9 mouse cellular contexts compared by ENCODE assay signal in genomic region chr4:63215993-63216531, GRCm38 (mm10). TPM values are rescaled to one million over a fixed set of nuclear protein-coding genes. Genes with fewer than 3 reads are reported as not detected.
DNase-seq lines count a peak whose midpoint lies in the region; ATAC-seq and TF ChIP-seq lines count a peak whose summit lies in the region.
"Had no signal": no experiment of that assay in that cellular context is flagged by ENCODE, and none has a peak within 500 bp of the region (broad histone marks: within the 10 kb centered on the region; RNA-seq: fewer than 3 reads in every experiment).

No protein-coding gene starts in this region.

- peak overlapping the region; percentile 35; the same call in 1 of the 2 replicates for H3K9ac ChIP-seq in forebrain, postnatal 0 days
- H3K9ac ChIP-seq in liver, embryonic 14.5 days (replicated peaks) = no peak overlapping the region
- peak overlapping the region; percentile 57 for H3K9ac ChIP-seq in neural tube, embryonic 14.5 days (replicated peaks; ENCODE audit: low read depth, low read length)

- H3K27me3 ChIP-seq in forebrain, postnatal 0 days (ENCODE audit: insufficient read depth, low read length) = peaks cover 44% of the 10 kb centered on the region
- peaks cover 32% of the 10 kb centered on the region for H3K27me3 ChIP-seq in liver, embryonic 14.5 days (ENCODE audit: control insufficient read depth, insufficient read depth, low read length)
- H3K27me3 ChIP-seq in neural tube, embryonic 14.5 days (ENCODE audit: control insufficient read depth, insufficient read depth, low read length) = peaks cover 19% of the 10 kb centered on the region

- TF ChIP-seq EP300 in liver, embryonic 14.5 days (IDR thresholded peaks at IDR 0.05; ENCODE audit: low read depth) = no peak

- H3K4me2 ChIP-seq in forebrain, postnatal 0 days (ENCODE audit: low read depth) = peak overlapping the region; percentile 100
- H3K4me2 ChIP-seq in liver, embryonic 14.5 days (ENCODE audit: low read depth) = peak overlapping the region; percentile 58
- H3K4me2 ChIP-seq in neural tube, embryonic 14.5 days (ENCODE audit: low read depth, low read length) = peak overlapping the region; percentile 100

- TF ChIP-seq CTCF in forebrain, postnatal 0 days (IDR thresholded peaks at IDR 0.05; ENCODE audit: low read depth) = peak; percentile 62
- peak; percentile 55 for TF ChIP-seq CTCF in liver, embryonic 14.5 days (IDR thresholded peaks at IDR 0.05; ENCODE audit: low read depth)

- peak overlapping the region; percentile 51 for H3K4me3 ChIP-seq in forebrain, postnatal 0 days (ENCODE audit: low read depth, low read length)
- peak overlapping the region; percentile 38 to 58 for H3K4me3 ChIP-seq in liver, embryonic 14.5 days (ENCODE audit: insufficient read depth in 1 of 2, low read depth in 2 of 2, low read length in 2 of 2)
- H3K4me3 ChIP-seq in neural tube, embryonic 14.5 days (ENCODE audit: low read depth, low read length) = peak overlapping the region; percentile 53

- no peak overlapping the region for H3K27ac ChIP-seq in forebrain, postnatal 0 days (ENCODE audit: low read depth, low read length)
- H3K27ac ChIP-seq in liver, embryonic 14.5 days = no peak overlapping the region
- no peak overlapping the region for H3K27ac ChIP-seq in neural tube, embryonic 14.5 days (ENCODE audit: low read depth, low read length)

- peaks cover 6% of the 10 kb centered on the region; the same call in 1 of the 2 replicates for H3K4me1 ChIP-seq in forebrain, postnatal 0 days (ENCODE audit: insufficient read depth)
- 0 out of 4 replicates have a peak, but pooled peaks cover 0 to 2% of the 10 kb centered on the region in 2 experiments for H3K4me1 ChIP-seq in liver, embryonic 14.5 days (replicated peaks; ENCODE audit: control insufficient read depth in 2 of 2, insufficient read depth in 2 of 2, low read length in 1 of 2)
- peaks cover 19% of the 10 kb centered on the region for H3K4me1 ChIP-seq in neural tube, embryonic 14.5 days (ENCODE audit: control insufficient read depth, insufficient read depth, low read length)

- DNase-seq in CD4-positive, CD25-positive, alpha-beta regulatory T cell, adult 2 months (ENCODE audit: low read depth, low spot score) = peak; percentile 36
- peak; percentile 50 for DNase-seq in adrenal gland, postnatal 25 days
- DNase-seq in forebrain, postnatal 0 days = peak; percentile 36
- peak; percentile 28 for DNase-seq in hindlimb bud, embryonic 11.5 days (ENCODE audit: extremely low spot score, low read depth, low spot score)
- no peak for DNase-seq in liver, embryonic 14.5 days (ENCODE audit: low read depth in 3 of 3, low spot score in 3 of 3)
- DNase-seq in T-cell, adult 2 months (ENCODE audit: low spot score) = no peak

- WGBS in forebrain, postnatal 0 days = 2% methylated on average over 24 of the region's 24 CpGs
- WGBS in liver, embryonic 14.5 days (ENCODE audit: insufficient replicate concordance) = 3% methylated on average over 24 of the region's 24 CpGs
- WGBS in neural tube, embryonic 14.5 days = 2% methylated on average over 24 of the region's 24 CpGs

- no peak for ATAC-seq in CD4-positive, CD25-positive, alpha-beta regulatory T cell, adult 4 months
- ATAC-seq in forebrain, postnatal 0 days = peak; percentile 50
- peak; percentile 38 for ATAC-seq in liver, embryonic 14.5 days (ENCODE audit: insufficient read depth)
- ATAC-seq in neural tube, embryonic 14.5 days (ENCODE audit: low read depth) = peak; percentile 68

- no peaks in the 10 kb centered on the region for H3K36me3 ChIP-seq in forebrain, postnatal 0 days (ENCODE audit: insufficient read depth)
- H3K36me3 ChIP-seq in liver, embryonic 14.5 days (replicated peaks; ENCODE audit: control insufficient read depth, insufficient read depth, low read depth) = no peaks in the 10 kb centered on the region
- H3K36me3 ChIP-seq in neural tube, embryonic 14.5 days (ENCODE audit: control insufficient read depth, insufficient read depth, low read length) = no peaks in the 10 kb centered on the region

- no peaks in the 10 kb centered on the region for H3K9me3 ChIP-seq in forebrain, postnatal 0 days (ENCODE audit: low read length)
- H3K9me3 ChIP-seq in liver, embryonic 14.5 days (ENCODE audit: control insufficient read depth, low read length) = no peaks in the 10 kb centered on the region
- no peaks in the 10 kb centered on the region for H3K9me3 ChIP-seq in neural tube, embryonic 14.5 days (ENCODE audit: control insufficient read depth, low read length)

RNA-seq across cellular contexts. Expression of gene Col27a1, which starts 2.3 kb away (rescaled TPM):
- polyA plus RNA-seq in CD4-positive, CD25-positive, alpha-beta regulatory T cell, adult 4 months (2017; shearing (Covaris generic)) = under 1 TPM; 0.33 to 0.75 TPM
- 9.3 and 11.7 TPM in 2 replicates for total RNA-seq in adrenal gland, postnatal 25 days (2021)
- 2.2 and 5.3 TPM in 2 replicates for total RNA-seq in forebrain, postnatal 0 days (2014; rRNA removed)
- 0.33 and 0.56 TPM in 2 replicates for polyA plus RNA-seq in forebrain, postnatal 0 days (2015; fragmentation: Nextera tagmentation; extraction: Ambion mirVana)
- 3.8 and 4.2 TPM in 2 replicates for polyA plus RNA-seq in liver, embryonic 14.5 days (2012; rRNA removed)
- polyA plus RNA-seq in liver, embryonic 14.5 days (2014; fragmentation: Nextera tagmentation; extraction: Ambion mirVana) = 0.75 and 1.2 TPM in 2 replicates
- polyA plus RNA-seq in neural tube, embryonic 14.5 days (2014; fragmentation: Nextera tagmentation; extraction: Ambion mirVana) = 1.2 and 3.1 TPM in 2 replicates

RNA-seq across cellular contexts. Expression of gene Kif12, which starts 44.1 kb away (rescaled TPM):
- not detected for polyA plus RNA-seq in CD4-positive, CD25-positive, alpha-beta regulatory T cell, adult 4 months (2017; shearing (Covaris generic))
- total RNA-seq in adrenal gland, postnatal 25 days (2021) = not detected in 2 replicates
- total RNA-seq in forebrain, postnatal 0 days (2014; rRNA removed) = 0.19 TPM in 1 of 2 replicates, not detected in the other
- not detected in 2 replicates for polyA plus RNA-seq in forebrain, postnatal 0 days (2015; fragmentation: Nextera tagmentation; extraction: Ambion mirVana)
- polyA plus RNA-seq in liver, embryonic 14.5 days (2012; rRNA removed) = 5.7 and 6.1 TPM in 2 replicates
- 3.8 TPM in 2 replicates for polyA plus RNA-seq in liver, embryonic 14.5 days (2014; fragmentation: Nextera tagmentation; extraction: Ambion mirVana)
- polyA plus RNA-seq in neural tube, embryonic 14.5 days (2014; fragmentation: Nextera tagmentation; extraction: Ambion mirVana) = 0.13 TPM in 1 of 2 replicates, not detected in the other
- total RNA-seq: gastrocnemius, postnatal 36 days had no signal

Comparison
In these comparisons a context has a peak if more than half of its experiments do, and no peak if none do; other contexts are left out.
1. DNase-seq: peak in CD4-positive, CD25-positive, alpha-beta regulatory T cell, adult 2 months (single experiment), adrenal gland, postnatal 25 days (single experiment), forebrain, postnatal 0 days (single experiment) and hindlimb bud, embryonic 11.5 days (single experiment); none in liver, embryonic 14.5 days (0 of 3) and T-cell, adult 2 months (single experiment).
2. Peak in every context shown above with its lines, with median percentiles within 50 percentile points of each other: H3K4me2 ChIP-seq and H3K4me3 ChIP-seq.